Mouse (Mus musculus) fat pad, adult 2 months (tissue): ENCODE data around the gene Dchs2.

Experiments
- DNase-seq: peaks from one replicate; pipeline ENCODE4 v3.0.0-alpha.2; 2011; ENCODE audit warnings: low read depth, low spot score; ENCODE audit errors: extremely low read depth

Gene Dchs2

GRCm38 (mm10) chr3:83148508-83148907 is 20.8 kb downstream of the Dchs2 start:
- DNase-seq, result no peak

GRCm38 (mm10) chr3:83155600-83155999 is 27.9 kb downstream of the Dchs2 start:
- no peak for DNase-seq

GRCm38 (mm10) chr3:83156165-83156564 is 28.4 kb downstream of the Dchs2 start:
- no peak for DNase-seq

GRCm38 (mm10) chr3:83161542-83162231 is 33.9 kb downstream of the Dchs2 start:
- DNase-seq, result no peak

GRCm38 (mm10) chr3:83163676-83164075 is 35.9 kb downstream of the Dchs2 start:
- DNase-seq, result no peak

GRCm38 (mm10) chr3:83185527-83185926 is 57.8 kb downstream of the Dchs2 start:
- no peak for DNase-seq

- DNase-seq, result no peak
These were observed 63.5 kb downstream of the Dchs2 start for GRCm38 (mm10) chr3:83191271-83191670.

- no peak for DNase-seq
These were observed 64.7 kb downstream of the Dchs2 start for GRCm38 (mm10) chr3:83192401-83192800.

GRCm38 (mm10) chr3:83194911-83195310 is 67.2 kb downstream of the Dchs2 start:
- no peak for DNase-seq

GRCm38 (mm10) chr3:83201286-83201980 is 73.7 kb downstream of the Dchs2 start:
- no peak for DNase-seq

- DNase-seq, result no peak
These were observed 77.4 kb downstream of the Dchs2 start for GRCm38 (mm10) chr3:83205073-83205668.

GRCm38 (mm10) chr3:83209646-83210045 is 81.9 kb downstream of the Dchs2 start:
- DNase-seq, result no peak

GRCm38 (mm10) chr3:83210210-83210609 is 82.5 kb downstream of the Dchs2 start:
- no peak for DNase-seq

GRCm38 (mm10) chr3:83211939-83212338 is 84.2 kb downstream of the Dchs2 start:
- DNase-seq, result no peak

GRCm38 (mm10) chr3:83212578-83212977 is 84.8 kb downstream of the Dchs2 start:
- no peak for DNase-seq

- no peak for DNase-seq
These were observed 90.3 kb downstream of the Dchs2 start for GRCm38 (mm10) chr3:83218059-83218458.

- DNase-seq, result no peak
These were observed 92.4 kb downstream of the Dchs2 start for GRCm38 (mm10) chr3:83220101-83220500.

- no peak for DNase-seq
These were observed 94.4 kb downstream of the Dchs2 start for GRCm38 (mm10) chr3:83222125-83222524.

- DNase-seq, result no peak
These were observed 100.6 kb downstream of the Dchs2 start for GRCm38 (mm10) chr3:83228383-83228782.

GRCm38 (mm10) chr3:83230326-83230725 is 102.6 kb downstream of the Dchs2 start:
- DNase-seq, result no peak

GRCm38 (mm10) chr3:83234457-83234856 is 106.7 kb downstream of the Dchs2 start:
- no peak for DNase-seq

- no peak for DNase-seq
These were observed 107.3 kb downstream of the Dchs2 start for GRCm38 (mm10) chr3:83235061-83235460.
